ENCODE assay signal across 8 mouse cellular contexts in the genomic region with DNA sequence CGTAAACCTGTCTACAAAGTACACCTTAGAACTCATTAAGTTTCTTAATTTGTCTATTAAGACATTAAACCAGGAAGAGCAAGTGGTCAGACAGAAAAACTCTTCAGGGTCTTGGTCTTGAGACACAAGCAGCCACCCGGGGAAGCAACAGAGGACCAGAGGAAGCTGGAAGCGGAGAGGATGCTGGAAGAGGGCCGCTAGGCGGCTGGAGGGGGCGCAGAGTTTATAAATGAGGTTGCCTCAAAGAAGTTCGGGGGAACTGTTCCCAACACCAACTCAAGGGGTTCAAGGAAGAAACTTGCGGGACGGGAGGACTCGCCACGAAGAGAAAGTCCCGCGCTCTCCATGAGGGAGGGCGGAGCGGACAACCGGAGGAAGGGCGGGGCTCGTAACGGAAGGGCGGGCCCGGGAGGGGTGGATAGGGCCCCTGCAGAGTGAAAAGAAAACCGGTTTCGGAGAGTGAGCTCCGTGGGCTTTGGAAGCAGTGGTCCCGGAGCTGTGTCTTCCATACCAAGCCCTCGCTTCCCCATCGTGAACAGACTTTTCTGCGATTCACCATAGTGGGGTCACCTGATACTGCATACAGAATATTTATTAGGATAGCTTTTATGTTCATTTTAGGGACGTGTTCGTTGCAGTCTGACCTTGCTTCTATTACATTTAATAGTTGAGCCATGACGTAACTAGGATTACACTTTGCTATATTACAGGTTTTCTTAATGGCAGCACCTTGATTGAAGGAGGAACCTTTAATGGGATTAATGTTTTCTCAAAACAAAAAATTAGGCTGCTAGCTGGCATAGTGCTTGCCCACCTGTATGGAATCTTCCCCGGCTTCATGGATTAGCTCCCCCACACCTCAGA. TPM values are rescaled to one million over a fixed set of nuclear protein-coding genes. Genes with fewer than 3 reads are reported as not detected.
DNase-seq lines count a peak whose midpoint lies in the region; ATAC-seq and TF ChIP-seq lines count a peak whose summit lies in the region.

No protein-coding gene starts in this region.

- 4% methylated on average over 32 of the region's 32 CpGs for WGBS in forebrain, embryonic 13.5 days
- WGBS in lung, embryonic 14.5 days = 3% methylated on average over 32 of the region's 32 CpGs
- 5% methylated on average over 32 of the region's 32 CpGs for WGBS in neural tube, embryonic 14.5 days

- no peaks in the 10 kb centered on the region for H3K27me3 ChIP-seq in forebrain, embryonic 13.5 days
- no peaks in the 10 kb centered on the region for H3K27me3 ChIP-seq in lung, embryonic 14.5 days (ENCODE audit: insufficient read depth, low read length)
- no peaks in the 10 kb centered on the region for H3K27me3 ChIP-seq in neural tube, embryonic 14.5 days (ENCODE audit: control insufficient read depth, insufficient read depth, low read length)

- H3K36me3 ChIP-seq in forebrain, embryonic 13.5 days (ENCODE audit: poor library complexity, severe bottlenecking) = no peaks in the 10 kb centered on the region
- no peaks in the 10 kb centered on the region for H3K36me3 ChIP-seq in lung, embryonic 14.5 days (ENCODE audit: insufficient read depth)
- no peaks in the 10 kb centered on the region for H3K36me3 ChIP-seq in neural tube, embryonic 14.5 days (ENCODE audit: control insufficient read depth, insufficient read depth, low read length)

- H3K4me1 ChIP-seq in forebrain, embryonic 13.5 days = peaks cover 11% of the 10 kb centered on the region
- H3K4me1 ChIP-seq in lung, embryonic 14.5 days (ENCODE audit: insufficient read depth) = peaks cover 8% of the 10 kb centered on the region
- peaks cover 7% of the 10 kb centered on the region for H3K4me1 ChIP-seq in neural tube, embryonic 14.5 days (ENCODE audit: control insufficient read depth, insufficient read depth, low read length)

- peak overlapping the region; percentile 37; the same call in 1 of the 2 replicates for H3K27ac ChIP-seq in forebrain, embryonic 13.5 days
- H3K27ac ChIP-seq in lung, embryonic 14.5 days (ENCODE audit: low read depth) = peak overlapping the region; percentile 87
- no peak overlapping the region for H3K27ac ChIP-seq in neural tube, embryonic 14.5 days (ENCODE audit: low read depth, low read length)

- H3K9ac ChIP-seq in forebrain, embryonic 13.5 days = peak overlapping the region; percentile 54
- H3K9ac ChIP-seq in lung, embryonic 14.5 days = peak overlapping the region; percentile 66
- peak overlapping the region; percentile 29; the same call in 1 of the 2 replicates for H3K9ac ChIP-seq in neural tube, embryonic 14.5 days (replicated peaks; ENCODE audit: low read depth, low read length)

- H3K4me3 ChIP-seq in forebrain, embryonic 13.5 days = peak overlapping the region; percentile 47
- H3K4me3 ChIP-seq in lung, embryonic 14.5 days (ENCODE audit: low read depth, low read length) = peak overlapping the region; percentile 53
- peak overlapping the region; percentile 40 for H3K4me3 ChIP-seq in neural tube, embryonic 14.5 days (ENCODE audit: low read depth, low read length)

- H3K9me3 ChIP-seq in forebrain, embryonic 13.5 days (replicated peaks) = no peaks in the 10 kb centered on the region
- no peaks in the 10 kb centered on the region for H3K9me3 ChIP-seq in lung, embryonic 14.5 days (ENCODE audit: low read depth, low read length)
- no peaks in the 10 kb centered on the region for H3K9me3 ChIP-seq in neural tube, embryonic 14.5 days (ENCODE audit: control insufficient read depth, low read length)

- intact Hi-C loops in heart, postnatal 14 days (cut with DNase I) = no loop called here

- peak; percentile 46; the same call in 1 of the 2 replicates for ATAC-seq in cerebellum, adult (ENCODE audit: insufficient number of reproducible peaks, low FRiP score, low TSS enrichment)
- no peak; the same call in 1 of the 2 replicates for ATAC-seq in forebrain, embryonic 13.5 days
- ATAC-seq in lung, embryonic 14.5 days (ENCODE audit: insufficient read depth) = peak; percentile 32; the same call in 1 of the 2 replicates
- ATAC-seq in neural tube, embryonic 14.5 days (ENCODE audit: low read depth) = no peak

- TF ChIP-seq CTCF in lung, embryonic 14.5 days (IDR thresholded peaks at IDR 0.05; ENCODE audit: low read depth) = peak; percentile 27

- H3K4me2 ChIP-seq in forebrain, embryonic 13.5 days = peak overlapping the region; percentile 72
- H3K4me2 ChIP-seq in lung, embryonic 14.5 days = peak overlapping the region; percentile 67
- H3K4me2 ChIP-seq in neural tube, embryonic 14.5 days (ENCODE audit: low read depth, low read length) = peak overlapping the region; percentile 77

- peak; percentile 64 for DNase-seq in ES-CJ7 (ENCODE audit: low read depth, low spot score)
- peak; percentile 82 to 85 for DNase-seq in heart, postnatal 14 days
- peak; percentile 80 to 86 for DNase-seq in kidney, postnatal 4 days
- peak; percentile 85 for DNase-seq in lung, embryonic 14.5 days
- peak; percentile 87 for DNase-seq in testis, postnatal 10 days (ENCODE audit: low spot score)

RNA-seq across cellular contexts. Expression of a gene that starts 7.2 kb away (rescaled TPM):
- 99.3 and 99.9 TPM in 2 replicates for polyA plus RNA-seq in forebrain, embryonic 13.5 days (2015; fragmentation: Nextera tagmentation; extraction: Ambion mirVana)
- 10 to 100 TPM; 26.1 to 28.5 TPM for total RNA-seq in heart, postnatal 14 days (2021)
- polyA plus RNA-seq in lung, embryonic 14.5 days (2014; fragmentation: Nextera tagmentation; extraction: Ambion mirVana) = 79.3 and 84.8 TPM in 2 replicates
- 97.2 and 103 TPM in 2 replicates for polyA plus RNA-seq in neural tube, embryonic 14.5 days (2014; fragmentation: Nextera tagmentation; extraction: Ambion mirVana)

RNA-seq across cellular contexts. Expression of a gene that starts 7.8 kb away (rescaled TPM):
- 25.4 and 29.0 TPM in 2 replicates for polyA plus RNA-seq in forebrain, embryonic 13.5 days (2015; fragmentation: Nextera tagmentation; extraction: Ambion mirVana)
- total RNA-seq in heart, postnatal 14 days (2021) = 10 to 100 TPM; 51.8 to 57.0 TPM
- 59.9 and 61.8 TPM in 2 replicates for polyA plus RNA-seq in lung, embryonic 14.5 days (2014; fragmentation: Nextera tagmentation; extraction: Ambion mirVana)
- polyA plus RNA-seq in neural tube, embryonic 14.5 days (2014; fragmentation: Nextera tagmentation; extraction: Ambion mirVana) = 29.3 and 30.4 TPM in 2 replicates

RNA-seq across cellular contexts. Expression of a gene that starts 8.1 kb away (rescaled TPM):
- polyA plus RNA-seq in forebrain, embryonic 13.5 days (2015; fragmentation: Nextera tagmentation; extraction: Ambion mirVana) = 0.63 and 0.80 TPM in 2 replicates
- total RNA-seq in heart, postnatal 14 days (2021) = 1 to 10 TPM in 1 of 2 experiments, not detected in 1; 1.1 TPM
- polyA plus RNA-seq in lung, embryonic 14.5 days (2014; fragmentation: Nextera tagmentation; extraction: Ambion mirVana) = 2.0 and 2.2 TPM in 2 replicates
- polyA plus RNA-seq in neural tube, embryonic 14.5 days (2014; fragmentation: Nextera tagmentation; extraction: Ambion mirVana) = 1.0 and 1.3 TPM in 2 replicates

Comparison
In these comparisons a context has a peak if more than half of its experiments do, and no peak if none do; other contexts are left out.
1. ATAC-seq: peak in cerebellum, adult (single experiment) and lung, embryonic 14.5 days (single experiment); none in forebrain, embryonic 13.5 days (single experiment) and neural tube, embryonic 14.5 days (single experiment).
2. Peak in every context shown above with its lines, with median percentiles within 50 percentile points of each other: DNase-seq, H3K4me2 ChIP-seq, H3K4me3 ChIP-seq and H3K9ac ChIP-seq.